Mouse (Mus musculus) lung, adult 2 months (tissue): Measurements from ENCODE around the gene Polr1a.
A peak's percentile ranks its signal among the peaks of the same experiment; 100 is the strongest.

Experiments used
- CTCF ChIP-seq: fragments of 200-500 bp; IDR thresholded peaks from 2 replicates; pipeline ENCODE4 v1.5.1; 2011; ENCODE audit warnings: mild to moderate bottlenecking, low read length, control low read depth; ENCODE audit not compliant: insufficient read depth
- POLR2A ChIP-seq: fragments of 200-500 bp; IDR thresholded peaks from 2 replicates; pipeline ENCODE4 v1.6.1; 2011; ENCODE audit warnings: low read depth, mild to moderate bottlenecking, control low read depth, low read length, borderline replicate concordance; ENCODE audit errors: extremely low read depth

DNA sequence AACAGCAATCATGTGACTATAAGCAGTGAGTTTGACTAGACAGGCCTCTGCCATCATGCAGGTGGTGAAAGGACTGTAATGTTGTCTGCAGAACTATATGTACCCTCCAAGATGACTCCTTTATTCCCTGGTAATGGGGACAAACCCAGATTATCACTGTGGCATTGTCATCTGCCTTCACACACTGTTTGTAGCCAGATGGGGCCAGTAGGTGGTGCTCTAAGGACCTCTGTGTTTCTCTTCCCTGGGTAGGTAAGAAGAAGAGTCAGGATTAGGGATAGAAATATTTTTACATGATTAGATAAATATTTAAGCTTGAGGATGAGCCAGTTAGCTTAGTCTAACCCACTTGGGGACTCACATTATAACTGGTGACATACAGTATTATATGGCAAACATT is 19.1 kb downstream of the Polr1a start:
- peak; percentile 43; the same call in 1 of the 2 replicates for TF ChIP-seq CTCF
- no peak for TF ChIP-seq POLR2A
